Mouse (Mus musculus) heart, postnatal 0 days (tissue): ENCODE results near the gene H2al2a.

ENCODE experiments used
- CTCF ChIP-seq: IDR thresholded peaks from 2 replicates; pipeline ENCODE4 v1.5.1; 2016; ENCODE audit warnings: antibody characterized with exemption, control low read depth, low read depth
- EP300 ChIP-seq: IDR thresholded peaks from 2 replicates; pipeline ENCODE4 v1.6.1; 2016; ENCODE audit warnings: antibody characterized with exemption, low read depth

DNA sequence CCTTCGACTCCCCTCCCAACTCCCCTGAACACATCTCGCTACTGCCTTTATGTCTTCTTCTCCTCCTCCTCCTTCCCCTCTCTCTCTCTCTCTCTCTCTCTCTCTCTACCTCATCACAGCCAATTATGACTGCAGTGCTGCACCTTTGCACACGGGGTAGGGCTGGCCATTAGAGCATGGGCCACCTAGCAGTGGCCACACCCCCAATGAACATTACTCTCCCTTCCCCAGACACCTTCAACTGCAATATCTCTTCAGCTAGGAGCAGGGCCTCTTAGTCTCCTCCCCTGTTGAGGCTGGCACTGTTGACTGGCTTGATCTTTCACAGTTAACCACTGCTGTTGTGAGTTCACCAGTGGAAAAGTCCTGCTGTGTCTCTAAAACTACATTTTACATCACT is 10.1 kb downstream of the H2al2a start:
- TF ChIP-seq CTCF, result no peak
- no peak for TF ChIP-seq EP300
